Mouse (Mus musculus) lung, adult 2 months (tissue): ENCODE results near the gene Dmwd. TPM values are rescaled to one million over a fixed set of nuclear protein-coding genes. Genes with fewer than 3 reads are reported as not detected.

Experiments used
- DNase-seq: peaks from one replicate; pipeline ENCODE4 v3.0.0; 2022
- H3K4me1 ChIP-seq: fragments of 200-500 bp; 2 replicates; pipeline ENCODE4 v1.6.1; 2011; ENCODE audit warnings: low read length; ENCODE audit not compliant: control insufficient read depth, insufficient read depth
- H3K4me3 ChIP-seq: fragments of 200-500 bp; replicated peaks from 2 replicates; pipeline ENCODE3; 2011; ENCODE audit warnings: low read depth, mild to moderate bottlenecking, control low read depth, low read length; ENCODE audit errors: extremely low read depth
- CTCF ChIP-seq: fragments of 200-500 bp; IDR thresholded peaks from 2 replicates; pipeline ENCODE4 v1.5.1; 2011; ENCODE audit warnings: mild to moderate bottlenecking, low read length, control low read depth; ENCODE audit not compliant: insufficient read depth
- POLR2A ChIP-seq: fragments of 200-500 bp; IDR thresholded peaks from 2 replicates; pipeline ENCODE4 v1.6.1; 2011; ENCODE audit warnings: low read depth, mild to moderate bottlenecking, control low read depth, low read length, borderline replicate concordance; ENCODE audit errors: extremely low read depth
- WGBS: fragments of 180-500 bp; shearing (Covaris S2); methylation state at CpG from one replicate; pipeline ENCODE4 v1.1.7; 2018; 5-methylcytosine and 5-hydroxymethylcytosine counted together
- polyA plus RNA-seq: library from polyadenylated mRNA; depleted of rRNA; stranded (reverse); fragments of >200 nt; gene quantifications from 2 replicates; pipeline ENCODE4 v1.2.3, GENCODE M21; 2012; rRNA removed

Gene Dmwd
- polyA plus RNA-seq, 1 experiment: 101 TPM

DNA sequence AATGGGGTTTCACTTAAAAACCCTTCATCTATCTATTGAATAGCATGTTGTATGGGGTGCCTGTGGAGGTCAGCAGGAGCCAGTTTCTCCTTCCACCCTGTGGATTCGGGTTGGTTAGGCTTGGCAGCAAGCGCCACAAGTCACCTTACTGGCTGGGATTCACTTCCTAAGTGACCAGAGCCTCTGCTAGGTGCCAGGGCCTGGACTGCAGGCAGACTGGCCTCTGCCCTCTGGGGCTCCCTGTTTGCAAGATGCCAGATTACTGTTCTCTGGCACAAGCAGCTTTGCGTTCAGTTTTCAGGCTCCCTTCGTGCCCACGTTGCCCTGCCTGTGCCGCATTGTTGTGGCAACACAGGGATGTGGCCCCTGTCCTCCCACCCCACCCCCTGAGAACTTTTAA, 48.7 kb downstream of the Dmwd start:
- WGBS: 77% methylated on average over 6 of the region's 6 CpGs
- peaks cover 5% of the 10 kb centered on the region; the same call in 1 of the 2 replicates for H3K4me1 ChIP-seq
- no peak for TF ChIP-seq CTCF
- TF ChIP-seq POLR2A: no peak
- no peak overlapping the region for H3K4me3 ChIP-seq
- DNase-seq: no peak

DNA sequence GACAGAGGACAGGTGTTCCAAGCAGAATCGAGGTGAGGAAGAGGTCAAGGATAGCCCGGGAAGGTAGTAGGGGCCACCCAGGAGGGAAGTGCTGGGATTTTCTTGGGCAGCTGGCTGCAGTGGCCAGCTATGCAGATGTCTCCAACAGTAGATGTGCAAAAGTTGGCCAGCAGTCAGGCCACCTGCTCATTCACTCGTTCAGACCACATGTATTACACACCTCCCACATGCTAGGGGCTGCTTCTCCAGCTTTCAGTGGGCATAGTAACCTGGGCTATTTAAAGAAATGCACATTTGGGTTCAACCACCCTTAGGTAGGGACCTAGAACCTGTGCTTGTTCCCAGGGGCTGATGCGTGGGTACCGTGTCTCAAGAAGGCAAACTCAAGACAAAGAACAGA, 51.7 kb downstream of the Dmwd start:
- H3K4me3 ChIP-seq: no peak overlapping the region
- WGBS: 83% methylated on average over 5 of the region's 5 CpGs

DNA sequence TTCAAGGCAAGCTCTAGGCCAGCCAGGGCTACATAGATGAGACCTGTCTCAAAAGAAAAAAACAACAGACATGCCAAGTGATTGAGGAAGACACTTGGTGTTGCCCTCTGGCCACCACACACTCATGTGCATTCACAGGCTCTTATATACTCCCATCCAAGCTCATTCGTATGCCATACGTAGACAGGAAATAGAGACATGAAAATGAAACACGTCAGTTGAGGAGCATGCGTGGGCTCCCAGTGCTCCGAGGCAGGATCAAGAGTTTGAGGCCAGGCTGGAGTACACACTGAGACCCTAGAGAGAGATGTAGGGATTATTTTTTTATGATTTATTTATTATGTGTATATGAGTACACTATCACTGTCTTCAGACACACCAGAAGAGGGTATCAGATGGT, 53.4 kb downstream of the Dmwd start:
- H3K4me1 ChIP-seq: peaks cover 6% of the 10 kb centered on the region; the same call in 1 of the 2 replicates
- no peak for DNase-seq
- TF ChIP-seq POLR2A (no peak), CTCF (no peak)
- WGBS: 77% methylated on average over 5 of the region's 5 CpGs
- H3K4me3 ChIP-seq: no peak overlapping the region

More for the DNA sequence above, 51.7 kb downstream of the Dmwd start:
- peaks cover 6% of the 10 kb centered on the region; the same call in 1 of the 2 replicates for H3K4me1 ChIP-seq
- DNase-seq: no peak
- TF ChIP-seq POLR2A (no peak), CTCF (no peak)

DNA sequence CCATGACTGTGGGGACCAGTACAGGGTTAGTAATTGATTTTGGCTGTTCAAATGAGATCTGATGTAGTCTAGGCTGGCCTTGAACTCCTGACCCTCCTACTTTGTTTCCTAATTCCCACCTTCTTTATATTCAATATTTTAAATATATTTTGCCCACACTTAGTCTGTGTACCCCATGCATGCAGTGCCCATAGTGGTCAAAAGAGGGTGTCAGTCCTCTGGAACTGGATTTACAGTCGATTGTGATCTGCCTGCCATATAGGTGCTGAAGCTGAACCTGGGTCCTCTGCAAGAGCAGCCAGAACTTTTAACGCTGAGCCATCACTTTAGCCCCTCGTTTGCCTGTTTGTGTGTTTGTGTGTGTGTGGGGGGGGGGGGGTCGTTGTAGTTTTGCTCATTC, 54.6 kb downstream of the Dmwd start:
- no peak overlapping the region for H3K4me3 ChIP-seq
- DNase-seq: no peak
- 19% methylated on average over 4 of the region's 4 CpGs for WGBS
- TF ChIP-seq POLR2A (no peak), CTCF (no peak)
- H3K4me1 ChIP-seq: peaks cover 6% of the 10 kb centered on the region; the same call in 1 of the 2 replicates

DNA sequence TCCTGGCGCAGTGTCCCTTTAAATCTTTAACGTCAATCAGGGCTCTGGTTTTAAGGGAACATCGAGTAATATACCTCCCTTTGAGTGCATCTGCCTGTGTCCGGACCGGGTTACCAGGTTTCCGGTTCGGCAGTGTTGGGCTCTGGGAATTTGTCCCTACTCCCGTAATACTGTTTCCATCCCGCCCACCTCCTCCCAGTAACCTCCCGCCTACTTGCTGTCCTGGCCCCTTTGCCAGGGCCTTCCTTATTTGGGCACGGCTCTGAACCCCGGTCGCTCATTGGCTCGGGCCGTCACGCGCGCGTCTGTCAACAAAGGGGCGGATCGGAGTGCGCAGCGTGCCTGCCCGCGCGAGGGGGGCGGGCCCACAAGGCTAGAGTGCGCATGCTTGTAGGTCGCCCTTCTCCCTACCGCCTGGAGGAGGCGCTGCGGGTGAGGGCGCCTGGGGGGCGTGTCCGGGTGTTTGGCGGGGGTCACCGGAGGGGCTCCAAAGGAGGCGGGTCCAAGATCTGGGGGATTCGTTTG, 55.4 kb downstream of the Dmwd start:
- peak; percentile 93 for DNase-seq
- peaks cover 6% of the 10 kb centered on the region; the same call in 1 of the 2 replicates for H3K4me1 ChIP-seq
- peak overlapping the region; percentile 8 for H3K4me3 ChIP-seq
- under 1% methylated on average over 39 of the region's 39 CpGs for WGBS
- TF ChIP-seq CTCF (peak; percentile 32; the same call in 1 of the 2 replicates), POLR2A (no peak)

Other genes with a start within 250 kb of the Dmwd start
- 17.1 and 27.9 TPM in 2 replicates for gene Mill2, start 236.3 kb upstream of the Dmwd start, polyA plus RNA-seq
- gene Pglyrp1, start 204.9 kb upstream of the Dmwd start, polyA plus RNA-seq: 46.7 and 112 TPM in 2 replicates
- 22.7 and 26.9 TPM in 2 replicates for gene Ccdc61, start 165.8 kb upstream of the Dmwd start, polyA plus RNA-seq
- 4.2 and 5.0 TPM in 2 replicates for gene Nova2, start 150.3 kb upstream of the Dmwd start, polyA plus RNA-seq
- 0.07 and 0.09 TPM in 2 replicates for gene Nanos2, start 88.8 kb upstream of the Dmwd start, polyA plus RNA-seq
- gene Mypop, start 85.0 kb upstream of the Dmwd start, polyA plus RNA-seq: 7.2 and 10.2 TPM in 2 replicates
- gene Irf2bp1, start 72.2 kb upstream of the Dmwd start, polyA plus RNA-seq: 34.7 and 39.9 TPM in 2 replicates
- gene Foxa3, start 52.7 kb upstream of the Dmwd start, polyA plus RNA-seq: 0.39 and 0.60 TPM in 2 replicates
- gene Sympk, start 51.9 kb upstream of the Dmwd start, polyA plus RNA-seq: 69.3 and 76.1 TPM in 2 replicates
- gene Rsph6a, start 21.5 kb upstream of the Dmwd start, polyA plus RNA-seq: not detected in 2 replicates
- gene Dmpk, start 7.6 kb downstream of the Dmwd start, polyA plus RNA-seq: 209 and 259 TPM in 2 replicates
- 39.6 and 47.2 TPM in 2 replicates for gene Six5, start 18.4 kb downstream of the Dmwd start, polyA plus RNA-seq
- gene Gm4969, start 42.1 kb downstream of the Dmwd start, polyA plus RNA-seq: not detected in 2 replicates
- 10.7 and 12.3 TPM in 2 replicates for gene Fbxo46, start 43.6 kb downstream of the Dmwd start, polyA plus RNA-seq
- 11.1 and 14.9 TPM in 2 replicates for gene Qpctl, start 73.1 kb downstream of the Dmwd start, polyA plus RNA-seq
- gene Snrpd2, start 73.5 kb downstream of the Dmwd start, polyA plus RNA-seq: 16.2 and 20.1 TPM in 2 replicates
- 0.19 and 0.24 TPM in 2 replicates for gene Gipr, start 89.9 kb downstream of the Dmwd start, polyA plus RNA-seq
- gene Eml2, start 100.2 kb downstream of the Dmwd start, polyA plus RNA-seq: 73.7 and 81.5 TPM in 2 replicates
- gene Gpr4, start 136.3 kb downstream of the Dmwd start, polyA plus RNA-seq: 21.6 and 29.5 TPM in 2 replicates
- 24.6 and 27.6 TPM in 2 replicates for gene Opa3, start 152.1 kb downstream of the Dmwd start, polyA plus RNA-seq
- 194 TPM in 2 replicates for gene Vasp, start 195.6 kb downstream of the Dmwd start, polyA plus RNA-seq
- 0.23 and 0.36 TPM in 2 replicates for gene Ppm1n, start 203.8 kb downstream of the Dmwd start, polyA plus RNA-seq
- 56.3 and 76.2 TPM in 2 replicates for gene Rtn2, start 206.4 kb downstream of the Dmwd start, polyA plus RNA-seq
- gene Fosb, start 233.8 kb downstream of the Dmwd start, polyA plus RNA-seq: 4.0 and 4.6 TPM in 2 replicates